In genomic region chr5:146303470-146303869, GRCm38 (mm10) we compare ENCODE assay signal across 9 mouse cellular contexts.
DNase-seq lines count a peak whose midpoint lies in the region; ATAC-seq and TF ChIP-seq lines count a peak whose summit lies in the region.
"Had no signal": no experiment of that assay in that cellular context is flagged by ENCODE, and none has a peak within 500 bp of the region (broad histone marks: within the 10 kb centered on the region; RNA-seq: fewer than 3 reads in every experiment).

No protein-coding gene starts in this region.

- peak; percentile 83 for TF ChIP-seq CTCF in hindbrain, postnatal 0 days (IDR thresholded peaks at IDR 0.05; ENCODE audit: low read depth)
- TF ChIP-seq CTCF in stomach, postnatal 0 days (IDR thresholded peaks at IDR 0.05; ENCODE audit: low read depth): peak; percentile 88

- H3K4me3 ChIP-seq in forebrain, embryonic 10.5 days: no peak overlapping the region
- no peak overlapping the region for H3K4me3 ChIP-seq in hindbrain, postnatal 0 days (ENCODE audit: low read length)
- H3K4me3 ChIP-seq in midbrain, embryonic 12.5 days: no peak overlapping the region
- H3K4me3 ChIP-seq in stomach, postnatal 0 days (ENCODE audit: low read depth, low read length): no peak overlapping the region
- H3K4me3 ChIP-seq: embryonic facial prominence, embryonic 15.5 days had no signal

- H3K9me3 ChIP-seq in forebrain, embryonic 10.5 days: no peaks in the 10 kb centered on the region
- H3K9me3 ChIP-seq in hindbrain, postnatal 0 days (ENCODE audit: low read length): 0 out of 2 replicates have a peak, but pooled peaks cover under 1% of the 10 kb centered on the region
- H3K9me3 ChIP-seq in midbrain, embryonic 12.5 days: no peaks in the 10 kb centered on the region
- no peaks in the 10 kb centered on the region for H3K9me3 ChIP-seq in stomach, postnatal 0 days (ENCODE audit: control insufficient read depth, low read length)
- H3K9me3 ChIP-seq: embryonic facial prominence, embryonic 15.5 days had no signal

- 91% methylated on average over 5 of the region's 5 CpGs for WGBS in forebrain, embryonic 10.5 days
- 84% methylated on average over 5 of the region's 5 CpGs for WGBS in hindbrain, postnatal 0 days
- 93% methylated on average over 5 of the region's 5 CpGs for WGBS in midbrain, embryonic 12.5 days
- 83% methylated on average over 5 of the region's 5 CpGs for WGBS in stomach, postnatal 0 days

- no peaks in the 10 kb centered on the region for H3K27me3 ChIP-seq in forebrain, embryonic 10.5 days (ENCODE audit: poor library complexity, severe bottlenecking)
- H3K27me3 ChIP-seq in hindbrain, postnatal 0 days (ENCODE audit: insufficient read depth, low read length): no peaks in the 10 kb centered on the region
- no peaks in the 10 kb centered on the region for H3K27me3 ChIP-seq in midbrain, embryonic 12.5 days
- H3K27me3 ChIP-seq in stomach, postnatal 0 days (ENCODE audit: control insufficient read depth, insufficient read depth, low read length): no peaks in the 10 kb centered on the region
- H3K27me3 ChIP-seq: embryonic facial prominence, embryonic 15.5 days had no signal

- DNase-seq in ovary, postnatal 14 days (ENCODE audit: low spot score): peak; percentile 48
- DNase-seq in ovary, postnatal 10 days (ENCODE audit: low spot score): no peak
- peak; percentile 82 for DNase-seq in brain, adult 2 months (ENCODE audit: low read depth, low spot score)
- peak; percentile 45 for DNase-seq in forebrain, embryonic 10.5 days (ENCODE audit: extremely low spot score, low spot score)
- peak; percentile 62 for DNase-seq in hindbrain, postnatal 0 days (ENCODE audit: low spot score)
- peak; percentile 49 to 59 for DNase-seq in left cerebral cortex, adult 18-20 months (ENCODE audit: low spot score in 2 of 2)
- peak; percentile 73 for DNase-seq in stomach, postnatal 0 days (ENCODE audit: low spot score)

- H3K4me2 ChIP-seq in hindbrain, postnatal 0 days (ENCODE audit: low read depth, low read length): no peak overlapping the region
- no peak overlapping the region for H3K4me2 ChIP-seq in midbrain, embryonic 12.5 days (replicated peaks)
- no peak overlapping the region for H3K4me2 ChIP-seq in stomach, postnatal 0 days (replicated peaks; ENCODE audit: low read depth)
- H3K4me2 ChIP-seq: embryonic facial prominence, embryonic 15.5 days had no signal

- H3K4me1 ChIP-seq in forebrain, embryonic 10.5 days: no peaks in the 10 kb centered on the region
- no peaks in the 10 kb centered on the region for H3K4me1 ChIP-seq in hindbrain, postnatal 0 days (ENCODE audit: insufficient read depth, low read length)
- no peaks in the 10 kb centered on the region for H3K4me1 ChIP-seq in midbrain, embryonic 12.5 days
- no peaks in the 10 kb centered on the region for H3K4me1 ChIP-seq in stomach, postnatal 0 days (replicated peaks; ENCODE audit: control insufficient read depth, insufficient read depth)
- H3K4me1 ChIP-seq: embryonic facial prominence, embryonic 15.5 days had no signal

- H3K36me3 ChIP-seq in forebrain, embryonic 10.5 days (replicated peaks): peaks cover 75% of the 10 kb centered on the region
- H3K36me3 ChIP-seq in hindbrain, postnatal 0 days (ENCODE audit: insufficient read depth, low read length): peaks cover 5% of the 10 kb centered on the region
- peaks cover 44% of the 10 kb centered on the region for H3K36me3 ChIP-seq in midbrain, embryonic 12.5 days
- H3K36me3 ChIP-seq in stomach, postnatal 0 days (ENCODE audit: control insufficient read depth, insufficient read depth, low read length): peaks cover 8% of the 10 kb centered on the region

- no peak for TF ChIP-seq EP300 in stomach, postnatal 0 days (optimal IDR thresholded peaks at IDR 0.05)

- H3K9ac ChIP-seq in hindbrain, postnatal 0 days (replicated peaks; ENCODE audit: low read length): no peak overlapping the region
- H3K9ac ChIP-seq in midbrain, embryonic 12.5 days (replicated peaks): no peak overlapping the region
- H3K9ac ChIP-seq in stomach, postnatal 0 days (ENCODE audit: low read length): no peak overlapping the region
- H3K9ac ChIP-seq: embryonic facial prominence, embryonic 15.5 days had no signal

- ATAC-seq in hindbrain, postnatal 0 days: peak; percentile 55
- ATAC-seq in midbrain, embryonic 12.5 days (ENCODE audit: low FRiP score, low read depth): peak; percentile 39; the same call in 1 of the 2 replicates
- ATAC-seq in stomach, postnatal 0 days (ENCODE audit: low FRiP score, low TSS enrichment): peak; percentile 53

- no peak overlapping the region for H3K27ac ChIP-seq in forebrain, embryonic 10.5 days
- H3K27ac ChIP-seq in hindbrain, postnatal 0 days: no peak overlapping the region
- no peak overlapping the region for H3K27ac ChIP-seq in midbrain, embryonic 12.5 days (replicated peaks)
- H3K27ac ChIP-seq in stomach, postnatal 0 days (replicated peaks): no peak overlapping the region
- H3K27ac ChIP-seq: embryonic facial prominence, embryonic 15.5 days had no signal
